Mouse (Mus musculus) lung, embryonic 16.5 days (tissue): Measurements from ENCODE around the gene Crtac1. TPM values are rescaled to one million over a fixed set of nuclear protein-coding genes. Genes with fewer than 3 reads are reported as not detected.

Experiments used
- microRNA-seq: library from miRNA; unstranded; fragments of <30 nt; microRNA quantifications from one replicate; pipeline ENCODE4, GENCODE M21; 2016
- polyA plus RNA-seq: library from polyadenylated mRNA; unstranded; fragments of >200 nt; fragmentation: Nextera tagmentation; extraction: Ambion mirVana; gene quantifications from 2 replicates; pipeline ENCODE4 v1.2.1, GENCODE M21; 2015

Gene Crtac1
- polyA plus RNA-seq, 1 experiment from 2014 or later, result 1.0 TPM

Small RNAs within 50 kb of the gene (microRNA-seq; reads per million reads assigned to microRNA genes)
- gene Gm26339 (not detected), gene Mir3085 (not detected)

Other genes starting within 250 kb of the Crtac1 start
- gene Sfrp5, start 229.5 kb downstream of the Crtac1 start, polyA plus RNA-seq, result 0.35 and 0.60 TPM in 2 replicates
- gene Golga7b, start 184.2 kb downstream of the Crtac1 start, polyA plus RNA-seq, result 0.11 and 0.40 TPM in 2 replicates
- gene R3hcc1l, start 87.0 kb upstream of the Crtac1 start, polyA plus RNA-seq, result 19.2 and 20.1 TPM in 2 replicates
- 0.67 and 0.94 TPM in 2 replicates for gene Loxl4, start 181.0 kb upstream of the Crtac1 start, polyA plus RNA-seq